ENCODE assay signal across 29 mouse cellular contexts in the genomic region with DNA sequence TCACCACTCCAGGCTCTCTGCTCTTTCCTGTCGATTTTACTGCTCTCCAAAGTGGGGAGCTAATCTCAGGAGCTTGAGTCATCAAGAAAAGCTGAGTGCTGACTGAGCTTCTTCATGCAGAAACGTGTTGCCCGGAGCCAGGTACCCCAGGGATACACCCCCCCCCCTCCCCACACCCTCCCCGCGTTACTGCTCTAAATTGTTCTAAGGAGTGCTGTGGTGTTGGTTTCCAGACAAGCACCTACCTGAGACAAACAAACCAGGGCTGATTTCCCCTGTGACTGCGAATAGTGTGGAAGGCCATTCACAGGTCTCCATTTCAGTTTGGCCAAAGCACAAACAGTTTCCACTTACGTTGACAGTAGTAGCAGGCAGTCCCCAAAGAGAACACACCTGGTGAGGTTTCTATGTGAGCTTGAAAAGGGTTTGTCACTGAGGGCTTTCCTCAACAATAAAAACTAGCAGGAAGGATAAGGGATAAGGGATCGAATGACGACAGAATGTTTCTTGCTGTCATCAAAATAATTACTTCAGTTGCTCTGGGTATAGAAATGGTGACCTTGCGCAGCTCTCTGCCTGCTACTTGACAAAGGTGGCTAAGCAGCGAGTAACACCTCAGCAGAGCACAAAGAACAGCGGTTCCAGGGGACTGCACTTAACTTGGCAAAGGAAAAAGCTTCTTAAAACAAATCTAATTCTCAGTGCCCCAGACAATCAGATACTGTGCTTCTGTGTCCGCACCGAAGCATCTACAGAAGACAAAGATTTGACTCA.
DNase-seq lines count a peak whose midpoint lies in the region; ATAC-seq and TF ChIP-seq lines count a peak whose summit lies in the region.
"Had no signal": no experiment of that assay in that cellular context is flagged by ENCODE, and none has a peak within 500 bp of the region (broad histone marks: within the 10 kb centered on the region; RNA-seq: fewer than 3 reads in every experiment).

No protein-coding gene starts in this region.

- TF ChIP-seq POLR2A in brain, embryonic 14.5 days (IDR thresholded peaks at IDR 0.05; ENCODE audit: borderline replicate concordance, extremely low read depth, insufficient read depth, insufficient read length, poor library complexity, severe bottlenecking) = no peak
- no peak for TF ChIP-seq POLR2A in limb, embryonic 14.5 days (IDR thresholded peaks at IDR 0.05; ENCODE audit: borderline replicate concordance, extremely low read depth, insufficient read depth, insufficient read length)

- H3K9me3 ChIP-seq in midbrain, embryonic 15.5 days = no peaks in the 10 kb centered on the region
- no peaks in the 10 kb centered on the region for H3K9me3 ChIP-seq in midbrain, embryonic 13.5 days
- H3K9me3 ChIP-seq in embryonic facial prominence, embryonic 15.5 days (replicated peaks) = no peaks in the 10 kb centered on the region
- no peaks in the 10 kb centered on the region for H3K9me3 ChIP-seq in limb, embryonic 14.5 days (ENCODE audit: control insufficient read depth, low read length)
- no peaks in the 10 kb centered on the region for H3K9me3 ChIP-seq in intestine, postnatal 0 days (ENCODE audit: control insufficient read depth)
- H3K9me3 ChIP-seq: forebrain, embryonic 10.5 days; forebrain, embryonic 15.5 days; heart, embryonic 12.5 days; lung, embryonic 15.5 days; midbrain, embryonic 10.5 days had no signal

- H3K27me3 ChIP-seq in midbrain, embryonic 15.5 days (replicated peaks) = no peaks in the 10 kb centered on the region
- no peaks in the 10 kb centered on the region for H3K27me3 ChIP-seq in midbrain, embryonic 13.5 days
- H3K27me3 ChIP-seq in embryonic facial prominence, embryonic 15.5 days = no peaks in the 10 kb centered on the region
- H3K27me3 ChIP-seq in limb, embryonic 14.5 days (ENCODE audit: control insufficient read depth, insufficient read depth, low read length) = no peaks in the 10 kb centered on the region
- no peaks in the 10 kb centered on the region for H3K27me3 ChIP-seq in intestine, postnatal 0 days (replicated peaks; ENCODE audit: control insufficient read depth, insufficient read depth, low read length)
- H3K27me3 ChIP-seq: forebrain, embryonic 15.5 days; heart, embryonic 12.5 days; lung, embryonic 15.5 days had no signal

- no peak overlapping the region for H3K27ac ChIP-seq in midbrain, embryonic 15.5 days
- H3K27ac ChIP-seq in midbrain, embryonic 13.5 days = no peak overlapping the region
- H3K27ac ChIP-seq in embryonic facial prominence, embryonic 15.5 days (replicated peaks) = no peak overlapping the region
- no peak overlapping the region for H3K27ac ChIP-seq in limb, embryonic 14.5 days (replicated peaks; ENCODE audit: low read depth, low read length)
- no peak overlapping the region for H3K27ac ChIP-seq in intestine, postnatal 0 days (ENCODE audit: low read depth, low read length)
- H3K27ac ChIP-seq: forebrain, embryonic 10.5 days; forebrain, embryonic 15.5 days; lung, embryonic 15.5 days; midbrain, embryonic 10.5 days; stomach, postnatal 0 days had no signal

- TF ChIP-seq CTCF in brain, embryonic 14.5 days (IDR thresholded peaks at IDR 0.05; ENCODE audit: borderline replicate concordance, extremely low read depth, insufficient read depth, insufficient read length) = no peak
- TF ChIP-seq CTCF in intestine, postnatal 0 days (IDR thresholded peaks at IDR 0.05; ENCODE audit: low read depth) = no peak

- H3K9ac ChIP-seq in midbrain, embryonic 15.5 days = no peak overlapping the region
- H3K9ac ChIP-seq in midbrain, embryonic 13.5 days (replicated peaks) = no peak overlapping the region
- no peak overlapping the region for H3K9ac ChIP-seq in embryonic facial prominence, embryonic 15.5 days
- H3K9ac ChIP-seq in limb, embryonic 14.5 days (ENCODE audit: low read depth, low read length, severe bottlenecking) = no peak overlapping the region
- no peak overlapping the region for H3K9ac ChIP-seq in intestine, postnatal 0 days (ENCODE audit: low read depth, low read length)
- H3K9ac ChIP-seq: forebrain, embryonic 15.5 days; heart, embryonic 12.5 days; lung, embryonic 15.5 days had no signal

- no peak overlapping the region for H3K4me3 ChIP-seq in midbrain, embryonic 15.5 days
- H3K4me3 ChIP-seq in midbrain, embryonic 13.5 days (replicated peaks) = no peak overlapping the region
- no peak overlapping the region for H3K4me3 ChIP-seq in embryonic facial prominence, embryonic 15.5 days (replicated peaks)
- H3K4me3 ChIP-seq in limb, embryonic 14.5 days (replicated peaks; ENCODE audit: low read length) = no peak overlapping the region
- H3K4me3 ChIP-seq in intestine, postnatal 0 days (ENCODE audit: low read depth, low read length) = no peak overlapping the region
- H3K4me3 ChIP-seq: forebrain, embryonic 10.5 days; forebrain, embryonic 15.5 days; heart, embryonic 12.5 days; lung, embryonic 15.5 days; midbrain, embryonic 10.5 days had no signal

- H3K36me3 ChIP-seq in midbrain, embryonic 15.5 days (replicated peaks) = no peaks in the 10 kb centered on the region
- no peaks in the 10 kb centered on the region for H3K36me3 ChIP-seq in midbrain, embryonic 13.5 days
- H3K36me3 ChIP-seq in embryonic facial prominence, embryonic 15.5 days = no peaks in the 10 kb centered on the region
- H3K36me3 ChIP-seq in limb, embryonic 14.5 days (ENCODE audit: control insufficient read depth, insufficient read depth, low read length) = no peaks in the 10 kb centered on the region
- H3K36me3 ChIP-seq in intestine, postnatal 0 days (ENCODE audit: control insufficient read depth, insufficient read depth) = no peaks in the 10 kb centered on the region
- H3K36me3 ChIP-seq: forebrain, embryonic 10.5 days; forebrain, embryonic 15.5 days; heart, embryonic 12.5 days; lung, embryonic 15.5 days; midbrain, embryonic 10.5 days had no signal

- no peaks in the 10 kb centered on the region for H3K4me1 ChIP-seq in midbrain, embryonic 15.5 days
- H3K4me1 ChIP-seq in midbrain, embryonic 13.5 days (replicated peaks) = no peaks in the 10 kb centered on the region
- H3K4me1 ChIP-seq in embryonic facial prominence, embryonic 15.5 days = no peaks in the 10 kb centered on the region
- H3K4me1 ChIP-seq in limb, embryonic 14.5 days (ENCODE audit: control insufficient read depth, insufficient read depth, low read length) = no peaks in the 10 kb centered on the region
- no peaks in the 10 kb centered on the region for H3K4me1 ChIP-seq in intestine, postnatal 0 days (replicated peaks; ENCODE audit: control insufficient read depth, insufficient read depth, low read length)
- H3K4me1 ChIP-seq: forebrain, embryonic 10.5 days; forebrain, embryonic 15.5 days; heart, embryonic 12.5 days; lung, embryonic 15.5 days; midbrain, embryonic 10.5 days had no signal

- no peak overlapping the region for H3K4me2 ChIP-seq in midbrain, embryonic 15.5 days
- no peak overlapping the region for H3K4me2 ChIP-seq in midbrain, embryonic 13.5 days (replicated peaks)
- H3K4me2 ChIP-seq in embryonic facial prominence, embryonic 15.5 days (replicated peaks) = no peak overlapping the region
- H3K4me2 ChIP-seq in limb, embryonic 14.5 days (replicated peaks; ENCODE audit: low read depth, low read length, severe bottlenecking) = no peak overlapping the region
- no peak overlapping the region for H3K4me2 ChIP-seq in intestine, postnatal 0 days (replicated peaks; ENCODE audit: low read depth)
- H3K4me2 ChIP-seq: forebrain, embryonic 15.5 days; heart, embryonic 12.5 days; liver, embryonic 11.5 days; lung, embryonic 15.5 days had no signal

- DNase-seq in brain, embryonic 14.5 days (ENCODE audit: low read depth) = peak; percentile 22
- DNase-seq in limb, embryonic 14.5 days (ENCODE audit: low spot score) = no peak
- no peak for DNase-seq in cerebellum, postnatal 10 days
- DNase-seq: adrenal gland, adult 8-10 months; B cell, adult 2 months; cerebellum, adult 11 months; cerebellum, adult 9-10 months; gastrocnemius, postnatal 25 days; heart, adult 18-20 months; heart, postnatal 4 days; kidney, adult 18-20 months; kidney, postnatal 36 days; left cerebral cortex, postnatal 4 days; right cerebral cortex, adult 18-20 months; right cerebral cortex, postnatal 4 days; thymus, adult 18-20 months; thymus, postnatal 4 days had no signal

- WGBS in midbrain, embryonic 15.5 days = 63% methylated on average over 14 of the region's 14 CpGs
- WGBS in midbrain, embryonic 13.5 days = 71% methylated on average over 14 of the region's 14 CpGs
- 62% methylated on average over 14 of the region's 14 CpGs for WGBS in embryonic facial prominence, embryonic 15.5 days
- WGBS in limb, embryonic 14.5 days = 53% methylated on average over 14 of the region's 14 CpGs
- WGBS in intestine, postnatal 0 days = 70% methylated on average over 14 of the region's 14 CpGs

- ATAC-seq in midbrain, embryonic 15.5 days (replicated peaks) = peak; percentile 37; the same call in 1 of the 2 replicates
- no peak for ATAC-seq in midbrain, embryonic 13.5 days
- ATAC-seq in embryonic facial prominence, embryonic 15.5 days (ENCODE audit: insufficient number of reproducible peaks, low FRiP score, low TSS enrichment, low read depth) = peak; percentile 84
- ATAC-seq in limb, embryonic 14.5 days (ENCODE audit: low FRiP score, low read depth) = peak; percentile 53; the same call in 1 of the 2 replicates
- no peak for ATAC-seq in intestine, postnatal 0 days
- ATAC-seq: forebrain, embryonic 15.5 days; inflammation-experienced regulatory T-cells, adult 6 months had no signal

Comparison
In these comparisons a context has a peak if more than half of its experiments do, and no peak if none do; other contexts are left out.
1. ATAC-seq: peak in midbrain, embryonic 15.5 days (single experiment), embryonic facial prominence, embryonic 15.5 days (single experiment) and limb, embryonic 14.5 days (single experiment); none in midbrain, embryonic 13.5 days (single experiment) and intestine, postnatal 0 days (single experiment).